Mouse (Mus musculus): ENCODE results near the gene Vmn1r41.

Vmn1r41 gene

GRCm38 (mm10) chr6:89740466-89740865 is at the start of gene Vmn1r41:
TSS of gene Vmn1r41 (plus strand) at chr6:89740766.
- no peak for DNase-seq

- DNase-seq, result no peak
Observed at GRCm38 (mm10) chr6:89706624-89707023, 33.9 kb upstream of the Vmn1r41 start.

GRCm38 (mm10) chr6:89707240-89707639 is 33.3 kb upstream of the Vmn1r41 start, which contains the start of gene Vmn1r40:
TSS of gene Vmn1r40 (plus strand) at chr6:89707540.
- no peak for DNase-seq

- DNase-seq, result no peak
Observed at GRCm38 (mm10) chr6:89718051-89718450, 22.5 kb upstream of the Vmn1r41 start.

GRCm38 (mm10) chr6:89742811-89743210 is 2.2 kb downstream of the Vmn1r41 start:
- no peak for DNase-seq

GRCm38 (mm10) chr6:89790231-89790630 is 49.7 kb downstream of the Vmn1r41 start:
- DNase-seq, result no peak
